Mouse (Mus musculus): ENCODE results near the gene Bloc1s3. TPM values are rescaled to one million over a fixed set of nuclear protein-coding genes. Genes with fewer than 3 reads are reported as not detected.
"Not testable (repeated sequence)": the region's sequence is repeated elsewhere in the genome, so short reads cannot be mapped to it uniquely, and the experiment has no call there.

The Bloc1s3 gene
- total RNA-seq, 2 experiments from 2014 or later = 2.3 to 2.4 TPM

DNA sequence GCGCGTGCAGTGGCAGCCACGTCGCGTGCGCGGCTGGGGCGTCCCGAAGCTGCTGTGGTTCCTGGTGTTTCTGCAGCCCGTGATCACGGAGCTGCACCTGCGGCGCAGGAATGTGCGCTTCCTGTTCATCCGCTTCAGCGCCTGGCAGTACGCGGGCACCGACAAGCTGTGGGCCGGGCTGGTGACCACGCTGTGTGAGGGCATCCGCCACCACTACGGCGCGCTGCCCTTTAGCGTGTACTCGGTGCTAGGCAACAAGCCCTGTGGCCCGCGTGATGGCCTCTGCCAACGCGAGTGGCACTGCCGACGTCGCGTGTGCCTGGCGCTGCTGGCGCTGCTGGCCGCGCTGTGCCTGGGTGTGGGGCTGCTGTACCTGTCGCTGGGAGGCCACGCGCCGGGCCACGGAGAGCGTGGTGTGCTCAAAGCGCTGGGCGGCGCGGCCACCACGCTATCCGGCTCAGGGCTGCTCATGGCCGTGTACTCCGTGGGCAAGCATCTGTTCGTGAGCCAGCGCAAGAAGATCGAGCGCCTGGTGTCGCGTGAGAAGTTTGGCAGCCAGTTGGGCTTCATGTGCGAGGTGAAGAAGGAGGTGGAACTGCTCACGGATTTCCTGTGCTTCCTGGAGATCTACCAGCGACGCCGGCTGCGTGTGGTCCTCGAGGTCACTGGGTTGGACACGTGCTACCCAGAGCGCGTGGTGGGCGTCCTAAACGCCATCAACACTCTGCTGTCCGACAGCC is 15.0 kb upstream of the Bloc1s3 start:
- intact Hi-C loops (cut with DNase I) = no loop called here
- DNase-seq (ENCODE audit: low spot score) = no peak

DNA sequence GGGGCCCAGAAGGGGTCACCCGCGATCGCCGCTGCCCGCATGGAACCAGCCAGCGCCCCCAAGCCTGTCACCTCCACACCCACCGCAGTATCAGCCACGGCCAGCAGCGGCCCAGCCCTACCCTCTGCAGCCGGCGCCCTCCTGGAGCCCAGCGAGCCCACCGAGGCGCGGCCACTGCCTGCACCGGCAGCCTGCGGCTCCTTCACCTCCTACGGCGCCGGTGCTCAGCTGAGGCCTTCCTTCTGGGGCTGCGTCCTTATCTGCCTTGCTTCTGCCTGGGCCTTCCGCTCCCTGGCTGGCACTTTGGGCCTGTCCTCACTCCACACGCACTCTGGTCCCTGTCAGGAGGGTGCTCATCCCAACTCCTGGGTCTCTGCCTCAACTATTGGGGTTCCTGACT is 11.9 kb upstream of the Bloc1s3 start:
- DNase-seq (ENCODE audit: low spot score) = no peak

DNA sequence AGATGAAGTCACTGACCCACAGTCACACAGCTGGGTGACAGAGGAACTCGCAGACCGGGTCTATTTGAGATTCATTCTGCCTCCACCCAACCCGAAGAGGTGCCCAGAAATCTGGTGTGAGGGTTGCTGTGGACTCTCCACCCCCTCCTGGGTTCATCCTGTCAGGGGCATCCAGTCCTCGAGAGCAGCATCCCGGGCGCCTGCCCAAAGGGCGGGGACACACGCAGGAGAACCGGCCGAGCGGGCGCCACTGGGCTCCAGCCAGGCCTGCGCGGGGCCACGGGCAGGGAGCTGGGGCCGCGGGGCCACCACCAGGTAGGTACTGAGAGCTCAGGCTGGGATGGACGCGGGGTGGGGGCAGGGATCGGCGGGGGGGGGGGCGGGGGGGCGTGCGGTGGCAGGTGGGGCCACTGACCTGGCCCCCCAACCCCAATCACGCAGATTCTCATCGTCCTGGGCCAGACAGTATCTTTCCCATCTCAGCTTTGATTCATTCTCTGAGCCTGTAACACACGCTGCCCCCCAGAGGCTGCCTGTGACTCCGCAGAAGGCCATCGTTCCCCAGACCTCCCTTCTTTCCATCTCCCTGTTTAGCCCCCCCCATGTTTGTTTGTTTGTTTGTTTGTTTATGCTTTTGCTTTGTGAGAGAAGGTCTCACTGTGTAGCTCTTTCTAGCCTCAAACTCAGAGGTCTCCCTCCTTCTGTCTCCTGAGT is 9.6 kb upstream of the Bloc1s3 start, which contains the start of gene Nkpd1:
Gene Nkpd1 (plus strand): TSS at position 187 of the 714 bp plus-strand sequence.
- intact Hi-C loops (cut with DNase I) = no loop called here
- DNase-seq (ENCODE audit: low spot score) = no peak

More for the DNA sequence above, 11.9 kb upstream of the Bloc1s3 start:
- intact Hi-C loops (cut with DNase I) = no loop called here

DNA sequence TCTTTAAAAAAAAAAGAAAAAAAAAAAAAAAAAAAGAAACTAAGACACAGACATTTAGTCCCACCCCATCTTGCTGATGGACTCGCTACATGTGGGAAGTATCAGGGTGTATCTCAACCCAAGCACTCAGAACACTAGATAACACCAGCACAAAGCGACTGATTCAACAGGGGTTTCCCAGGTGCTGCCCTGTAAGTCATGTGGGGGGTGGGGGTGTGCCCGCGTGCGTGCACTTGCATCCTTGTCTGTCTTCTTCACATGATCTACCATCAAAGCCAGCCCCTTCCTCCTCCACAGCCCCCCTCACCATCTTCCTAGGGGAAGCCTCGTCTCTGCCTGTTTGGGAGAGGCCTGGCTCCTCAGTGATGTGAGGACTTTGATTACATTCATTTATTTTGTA is 4.2 kb upstream of the Bloc1s3 start:
- no peak for DNase-seq (ENCODE audit: low spot score)
- intact Hi-C loops (cut with DNase I) = no loop called here

DNA sequence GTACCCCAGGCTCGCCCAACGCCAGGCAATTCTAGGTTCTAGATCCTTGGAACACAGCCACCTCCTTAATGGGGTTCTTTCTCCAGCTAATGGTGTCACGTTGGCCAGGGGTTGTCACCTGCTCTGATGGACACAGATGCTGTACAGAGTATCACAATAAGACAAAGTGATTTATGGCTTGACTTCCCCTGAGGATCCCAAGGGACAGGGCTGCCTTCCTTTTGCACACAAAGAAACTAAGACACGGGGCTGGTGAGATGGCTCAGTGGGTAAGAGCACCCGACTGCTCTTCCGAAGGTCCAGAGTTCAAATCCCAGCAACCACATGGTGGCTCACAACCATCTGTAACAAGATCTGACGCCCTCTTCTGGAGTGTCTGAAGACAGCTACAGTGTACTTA is 3.8 kb upstream of the Bloc1s3 start:
- DNase-seq (ENCODE audit: low spot score); intact Hi-C loops (cut with DNase I): not testable (repeated sequence)

DNA sequence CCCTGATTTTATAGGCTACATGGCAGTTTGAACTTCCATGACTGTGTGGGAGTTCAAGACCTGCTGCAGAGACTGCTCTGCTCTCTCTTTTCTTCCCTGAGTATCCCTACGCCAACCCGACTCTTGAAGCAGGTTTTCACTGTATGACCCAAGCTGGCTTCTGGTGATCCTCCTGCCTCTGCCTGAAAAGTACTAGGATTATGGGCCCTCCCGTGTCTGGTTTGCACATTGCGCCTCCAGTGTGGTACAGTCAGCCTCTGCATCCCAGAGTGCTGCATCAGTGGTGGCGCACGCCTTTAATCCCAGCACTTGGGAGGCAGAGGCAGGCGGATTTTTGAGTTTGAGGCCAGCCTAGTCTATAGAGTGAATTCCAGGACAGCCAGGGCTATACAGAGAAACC is 1.6 kb upstream of the Bloc1s3 start:
- DNase-seq (ENCODE audit: low spot score) = no peak
- intact Hi-C loops (cut with DNase I) = loop anchor here (5.0 kb wide), 1 partner anchor 53 kb away; the partner anchor contains the start of gene Ppp1r37

DNA sequence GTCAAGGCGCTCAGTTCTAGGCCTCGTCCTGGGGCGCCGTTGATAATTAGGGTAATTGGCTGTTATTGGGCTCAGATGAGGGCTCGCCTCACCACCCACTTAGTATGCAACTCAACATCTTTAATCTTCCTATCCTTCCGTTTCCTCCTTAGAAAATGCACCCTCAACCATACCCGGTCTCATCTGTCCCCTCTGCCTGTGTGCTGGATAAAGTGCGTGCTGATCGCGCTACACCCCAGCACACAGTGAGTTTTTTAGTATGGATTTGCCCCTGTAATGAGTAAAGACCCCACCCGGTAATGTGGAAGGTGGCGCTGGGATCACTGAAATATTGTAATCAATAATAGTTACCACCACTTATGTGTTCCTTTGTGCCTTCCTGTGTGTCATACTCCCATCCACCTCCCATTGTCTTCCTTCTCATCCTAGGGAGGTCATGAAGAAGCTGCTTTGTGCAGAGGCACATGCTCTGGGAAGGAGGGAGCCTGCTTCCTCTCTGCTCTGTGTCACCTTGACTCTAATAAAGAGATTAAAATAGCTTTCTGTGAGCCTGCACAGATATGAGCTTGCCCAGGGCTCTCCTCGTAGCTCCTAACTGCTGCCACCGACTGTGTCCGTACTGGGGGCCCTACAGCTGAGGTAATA is 879 bp upstream of the Bloc1s3 start:
- DNase-seq (ENCODE audit: low spot score) = no peak
- intact Hi-C loops (cut with DNase I) = loop anchor here (5.0 kb wide), 1 partner anchor 53 kb away; the partner anchor contains the start of gene Ppp1r37

DNA sequence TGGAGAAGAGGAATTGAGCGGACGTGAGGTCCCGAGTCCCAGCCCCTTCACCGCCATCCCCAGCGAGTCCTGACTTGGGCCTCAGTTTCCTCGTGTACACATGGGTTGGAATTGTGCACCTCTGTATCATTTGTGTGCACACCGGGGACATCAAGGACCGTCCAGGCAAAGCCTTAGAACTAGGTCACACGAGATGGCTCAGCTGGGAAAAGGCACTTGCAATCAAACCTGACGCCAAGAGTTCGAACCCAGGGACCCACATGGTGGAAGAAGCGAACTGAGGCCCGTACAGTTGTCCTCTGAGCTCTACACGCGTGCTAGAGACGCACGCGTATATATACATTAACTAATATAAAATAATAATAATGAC is 570 bp downstream of the Bloc1s3 start:
- intact Hi-C loops (cut with DNase I) = loop anchor here (2.0 to 5.0 kb wide), 2 partner anchors 55 to 65 kb away; partner anchors contain the start of gene Ppp1r37
- DNase-seq (ENCODE audit: low spot score) = no peak

DNA sequence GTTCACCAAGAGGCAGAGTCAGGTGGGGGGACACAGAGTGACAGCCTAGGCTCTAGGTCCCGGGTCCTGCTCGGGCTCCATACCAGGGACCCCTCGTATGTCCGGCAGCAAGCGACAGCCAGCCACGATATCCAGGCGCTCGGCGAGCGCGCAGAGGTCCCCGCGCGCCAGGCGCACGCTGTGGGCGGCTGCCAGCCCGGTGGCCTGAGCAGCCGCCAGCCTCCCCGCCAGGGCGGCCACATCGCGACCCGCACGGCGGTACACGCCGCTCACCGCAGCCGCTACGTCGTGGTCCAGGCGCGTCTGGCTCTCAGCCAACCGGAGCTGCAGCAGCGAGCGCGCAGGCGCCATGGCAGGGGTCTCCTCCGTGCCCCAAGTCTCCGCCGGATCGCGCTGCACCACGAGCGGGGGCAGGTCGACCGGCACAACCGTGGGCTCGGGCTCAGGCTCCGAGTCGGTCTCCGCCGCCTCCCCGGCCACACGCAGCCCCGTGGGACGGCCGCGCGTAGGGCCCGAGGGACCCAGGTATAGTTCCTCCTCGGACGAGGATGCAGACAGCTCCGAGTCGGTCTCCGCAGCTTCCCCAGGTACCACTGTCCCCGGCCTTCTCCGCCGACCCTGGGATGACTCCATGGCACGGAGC is 1.1 kb downstream of the Bloc1s3 start:
- DNase-seq (ENCODE audit: low spot score) = no peak
- intact Hi-C loops (cut with DNase I) = loop anchor here (2.0 to 5.0 kb wide), 2 partner anchors 55 to 66 kb away; partner anchors contain the start of gene Ppp1r37

DNA sequence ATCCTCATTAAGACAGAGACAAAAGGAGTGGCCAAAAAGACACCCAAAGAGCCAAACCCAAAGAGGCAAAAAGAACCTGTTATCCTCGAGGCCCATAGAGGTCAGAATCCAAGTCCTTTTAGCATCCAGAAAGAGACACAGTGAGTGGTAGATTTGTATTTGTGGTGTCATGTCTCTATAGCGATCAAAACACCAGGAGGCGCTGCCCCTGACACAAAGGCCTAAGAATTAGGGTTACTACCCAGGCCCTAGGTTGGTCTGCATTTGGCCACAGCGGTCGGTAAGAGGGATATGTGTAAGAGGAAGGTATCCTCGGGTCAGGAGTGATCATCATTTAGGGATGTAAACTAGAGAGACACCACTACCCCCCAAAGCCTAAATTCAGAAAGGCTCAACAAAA is 1.8 kb downstream of the Bloc1s3 start:
- no peak for DNase-seq (ENCODE audit: low spot score)

DNA sequence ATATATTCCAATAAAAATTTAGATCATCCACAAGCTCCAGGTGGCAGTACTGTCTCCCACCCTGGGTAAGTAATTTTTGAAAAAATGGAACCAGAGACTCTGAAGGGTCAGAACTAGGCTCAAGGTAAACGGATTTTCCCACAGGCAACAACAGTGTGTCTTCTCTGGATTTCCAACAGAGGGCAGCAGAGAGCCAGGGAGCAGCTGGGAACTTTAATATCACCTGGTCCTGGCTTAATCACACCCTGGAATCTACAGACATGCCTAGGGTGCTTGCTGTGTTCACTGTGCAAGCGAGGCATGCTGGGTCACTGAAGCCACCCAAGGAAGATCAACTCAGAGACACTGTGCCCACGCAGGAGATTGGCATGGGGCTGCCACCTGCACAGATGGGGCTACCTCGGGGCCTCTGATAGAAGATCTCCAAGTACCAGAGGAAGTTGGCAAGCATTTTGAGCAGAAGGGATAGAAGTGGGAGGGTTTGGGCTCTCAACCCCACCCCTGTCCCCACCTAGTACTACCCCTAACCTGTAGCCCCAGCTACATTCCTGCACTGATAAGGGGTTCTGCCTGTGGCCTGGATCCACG is 4.6 kb downstream of the Bloc1s3 start:
- intact Hi-C loops (cut with DNase I) = loop anchor here (1.0 to 5.0 kb wide), 3 partner anchors 42 to 115 kb away; no protein-coding TSS in a partner anchor
- DNase-seq (ENCODE audit: low spot score) = no peak

More for the DNA sequence above, 1.8 kb downstream of the Bloc1s3 start:
- intact Hi-C loops (cut with DNase I) = loop anchor here (2.0 to 5.0 kb wide), 2 partner anchors 56 to 66 kb away; partner anchors contain the start of gene Ppp1r37

DNA sequence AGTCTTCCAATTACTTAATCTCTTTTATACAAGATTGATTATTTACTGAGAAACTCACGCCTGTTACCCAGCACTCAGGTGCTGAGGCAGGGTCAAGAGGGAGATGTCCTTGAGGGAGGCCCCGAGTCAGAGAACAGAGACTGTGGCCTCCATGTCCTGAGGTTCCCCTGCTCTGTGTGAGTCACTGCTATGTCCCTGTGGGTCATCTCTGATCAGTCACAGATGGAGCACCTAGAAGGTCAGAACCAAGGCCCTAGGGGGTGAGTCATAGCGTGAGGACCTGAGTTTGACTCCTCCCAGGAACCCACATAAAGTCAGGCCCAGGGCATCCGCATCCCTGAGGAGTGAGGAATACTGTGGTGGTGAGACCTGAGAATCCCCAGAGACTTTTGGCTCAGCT is 6.5 kb downstream of the Bloc1s3 start:
- no peak for DNase-seq (ENCODE audit: low spot score)
- intact Hi-C loops (cut with DNase I) = loop anchor here (5.0 kb wide), 1 partner anchor 94 kb away; no protein-coding TSS in a partner anchor

DNA sequence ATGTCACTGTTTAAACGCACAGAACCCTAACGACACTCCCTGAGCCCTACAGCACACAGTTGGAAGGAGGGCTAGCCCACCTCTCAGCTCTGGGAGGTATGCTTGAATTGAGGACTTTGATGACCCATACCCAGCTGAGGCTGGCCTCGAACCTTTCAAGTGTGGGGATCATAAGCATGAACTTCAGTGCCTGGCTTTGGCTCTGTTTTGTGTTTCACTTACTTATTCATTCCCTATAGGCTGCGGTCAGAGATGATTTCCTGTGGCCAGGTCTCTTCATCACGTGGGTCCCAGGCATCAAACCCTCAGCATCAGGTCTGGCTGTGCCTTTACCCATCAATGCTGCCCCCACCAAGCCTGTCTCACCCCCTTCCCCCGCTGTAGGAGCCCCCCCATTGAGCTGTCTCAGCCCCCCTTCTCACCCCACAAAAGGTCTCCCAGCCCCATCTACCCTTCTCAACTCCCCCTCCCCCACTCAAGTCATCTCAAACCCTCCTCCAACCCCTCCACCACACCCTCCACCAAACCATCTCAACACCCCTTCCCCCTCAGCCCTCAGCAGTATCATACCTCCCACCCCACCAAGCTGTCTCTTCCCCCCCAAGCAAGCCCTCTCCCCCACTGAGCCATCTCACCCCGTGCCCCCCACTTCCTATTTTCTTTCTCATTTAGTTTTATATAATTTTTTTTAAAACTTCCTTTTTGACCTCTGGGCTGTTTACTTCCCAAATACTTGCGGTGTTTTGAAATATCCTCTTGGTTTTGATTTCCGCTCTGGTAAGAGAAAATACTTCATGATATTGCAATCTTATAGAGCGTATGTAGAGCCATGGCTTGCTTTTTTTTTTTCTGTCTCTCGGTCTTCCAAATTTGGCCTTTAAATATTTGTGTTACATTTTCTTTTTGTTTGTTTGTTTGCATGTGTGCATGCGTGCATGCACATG is 7.5 kb downstream of the Bloc1s3 start:
- intact Hi-C loops (cut with DNase I) = loop anchor here (5.0 kb wide), 1 partner anchor 93 kb away; no protein-coding TSS in a partner anchor
- DNase-seq (ENCODE audit: low spot score) = no peak

DNA sequence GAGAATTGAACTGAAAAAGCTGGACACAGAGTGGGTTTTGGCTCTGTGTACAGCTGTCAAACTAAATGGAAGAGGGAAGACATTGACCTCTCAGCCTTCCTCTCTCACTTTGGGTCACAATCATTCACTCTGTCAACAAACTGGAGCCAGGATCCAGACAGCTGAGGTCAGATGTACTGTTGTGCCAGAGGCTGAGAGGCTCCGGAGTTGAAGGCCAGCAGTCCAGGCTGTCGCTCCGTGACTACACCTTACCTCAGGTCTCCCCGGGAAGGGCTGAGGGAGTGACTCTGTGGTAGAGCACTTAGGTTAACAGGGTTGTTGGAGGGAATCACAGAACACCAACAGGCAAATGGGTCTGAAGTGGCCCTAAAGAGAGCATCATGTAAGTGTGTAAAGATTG is 9.8 kb downstream of the Bloc1s3 start:
- intact Hi-C loops (cut with DNase I) = no loop called here
- DNase-seq (ENCODE audit: low spot score) = no peak

DNA sequence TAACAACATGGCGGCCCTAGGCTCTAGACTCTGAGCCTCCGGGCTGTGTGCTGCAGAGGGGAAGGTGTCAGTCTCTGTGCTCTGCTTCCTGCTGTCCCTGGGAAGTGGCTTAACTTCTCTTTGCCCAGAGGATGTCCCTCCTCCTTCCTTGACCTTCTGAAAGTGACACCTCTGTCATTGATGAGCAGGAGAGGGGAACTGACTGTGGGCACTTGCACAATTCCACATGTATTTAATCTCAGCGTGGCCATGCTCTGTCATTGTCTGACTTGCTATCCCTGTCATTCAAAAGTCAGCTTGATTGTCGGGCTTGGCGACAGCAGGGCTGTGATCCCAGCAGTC is 12.0 kb downstream of the Bloc1s3 start:
- intact Hi-C loops (cut with DNase I) = no loop called here
- DNase-seq (ENCODE audit: low spot score) = no peak

DNA sequence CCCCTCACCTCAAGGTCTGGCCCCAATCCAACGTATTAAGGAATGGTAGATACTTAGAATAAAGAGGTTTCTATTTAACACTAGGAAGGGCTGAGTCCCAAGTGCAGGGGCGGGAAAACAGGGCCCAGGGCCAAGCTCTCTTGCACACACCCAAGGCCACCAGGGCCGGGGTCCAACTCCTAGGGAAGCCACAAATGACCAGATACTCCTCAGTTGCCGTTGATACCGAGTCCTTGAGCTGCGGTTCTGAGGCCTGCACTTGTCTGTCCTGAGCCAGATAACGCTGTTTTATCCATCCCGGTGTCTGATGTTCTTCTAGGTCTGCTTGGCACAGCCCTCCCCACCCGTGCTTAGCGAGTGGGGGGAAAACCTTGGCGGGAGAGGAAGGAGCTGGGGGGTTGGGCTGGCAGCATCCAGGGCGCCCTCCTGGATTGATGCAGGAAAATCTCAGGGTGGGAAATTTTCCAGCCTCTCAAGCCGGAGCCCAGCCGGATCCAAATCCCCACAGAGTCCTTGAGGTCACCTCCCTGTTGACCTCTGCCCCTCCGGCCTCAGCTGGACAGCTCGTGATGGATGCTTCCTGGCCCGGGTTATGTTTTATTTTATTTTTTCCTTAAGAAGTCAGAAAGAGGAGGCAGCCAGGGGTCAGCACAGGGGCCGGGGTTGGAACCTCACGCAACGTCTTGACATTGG is 12.5 kb downstream of the Bloc1s3 start:
- DNase-seq (ENCODE audit: low spot score) = no peak
- intact Hi-C loops (cut with DNase I) = no loop called here

DNA sequence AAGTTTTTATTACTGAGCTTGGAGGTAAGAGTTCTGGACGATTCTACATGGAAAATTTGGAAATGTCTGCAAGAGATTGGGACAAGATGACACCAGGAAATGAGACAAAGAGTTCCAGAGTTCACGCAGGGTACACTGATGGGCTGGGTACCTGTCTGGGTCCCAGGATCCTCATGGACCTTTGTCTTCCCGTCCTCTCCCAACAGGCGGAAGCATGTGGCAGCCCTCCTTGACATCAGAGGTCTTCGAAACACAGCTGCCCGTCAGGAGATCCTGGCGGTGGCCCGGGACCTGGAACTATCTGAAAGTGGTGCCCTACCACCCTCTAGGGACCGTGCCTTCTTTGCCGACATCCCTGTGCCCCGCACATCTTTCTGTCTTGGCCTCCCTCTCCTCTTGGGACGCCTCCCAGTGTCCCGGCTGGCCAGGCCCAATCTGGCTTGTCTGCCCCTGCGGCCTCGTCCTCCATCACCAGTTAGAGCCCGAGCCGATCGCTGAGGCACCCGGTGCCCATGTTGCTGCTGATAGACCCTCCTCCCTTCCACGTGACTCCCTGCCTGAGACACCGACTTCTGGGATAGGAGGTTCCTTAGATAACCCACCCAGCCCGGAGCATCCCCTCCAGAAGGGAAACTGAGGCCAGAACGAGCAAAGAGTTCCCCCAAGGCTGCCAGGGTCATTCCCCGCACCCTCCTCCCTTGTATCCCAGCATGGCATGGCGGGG is 13.3 kb downstream of the Bloc1s3 start:
- intact Hi-C loops (cut with DNase I) = no loop called here

More for the DNA sequence above, 13.3 kb downstream of the Bloc1s3 start:
- DNase-seq (ENCODE audit: low spot score) = no peak
